Mouse (Mus musculus): Measurements from ENCODE around the gene Dapk2. TPM values are rescaled to one million over a fixed set of nuclear protein-coding genes. Genes with fewer than 3 reads are reported as not detected.

Dapk2 gene
- total RNA-seq, 1 experiment from 2014 or later, result 2.5 TPM

GRCm38 (mm10) chr9:66174985-66175384, 17.0 kb downstream of the Dapk2 start:
- ATAC-seq (replicated peaks in 1 of 2; ENCODE audit: insufficient read depth in 1 of 2, low FRiP score in 2 of 2, low TSS enrichment in 1 of 2, low read depth in 1 of 2, poor library complexity in 2 of 2, severe bottlenecking in 2 of 2), result no peak

DNA sequence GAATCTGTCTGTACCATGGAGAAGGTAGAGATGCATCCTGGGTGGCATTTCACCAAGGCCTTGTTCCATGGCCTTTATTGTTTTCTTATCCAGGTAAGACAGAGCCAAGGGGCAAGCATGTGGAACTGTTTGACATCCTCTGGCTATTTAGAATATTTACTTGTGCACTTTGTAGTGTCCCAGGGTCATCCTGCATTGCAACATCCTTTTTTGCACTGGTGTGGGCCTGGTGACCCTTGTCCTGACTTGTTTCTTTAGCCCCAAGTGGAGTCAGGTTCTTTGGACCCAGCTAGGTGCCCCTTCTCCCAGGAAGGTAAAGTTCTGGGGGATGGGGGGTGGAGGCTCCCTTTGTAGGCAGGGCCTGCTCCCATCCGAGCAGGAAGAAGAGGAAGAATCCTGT, 20.0 kb downstream of the Dapk2 start:
- ATAC-seq (replicated peaks in 1 of 2; ENCODE audit: insufficient read depth in 1 of 2, low FRiP score in 2 of 2, low TSS enrichment in 1 of 2, low read depth in 1 of 2, poor library complexity in 2 of 2, severe bottlenecking in 2 of 2), result no peak

DNA sequence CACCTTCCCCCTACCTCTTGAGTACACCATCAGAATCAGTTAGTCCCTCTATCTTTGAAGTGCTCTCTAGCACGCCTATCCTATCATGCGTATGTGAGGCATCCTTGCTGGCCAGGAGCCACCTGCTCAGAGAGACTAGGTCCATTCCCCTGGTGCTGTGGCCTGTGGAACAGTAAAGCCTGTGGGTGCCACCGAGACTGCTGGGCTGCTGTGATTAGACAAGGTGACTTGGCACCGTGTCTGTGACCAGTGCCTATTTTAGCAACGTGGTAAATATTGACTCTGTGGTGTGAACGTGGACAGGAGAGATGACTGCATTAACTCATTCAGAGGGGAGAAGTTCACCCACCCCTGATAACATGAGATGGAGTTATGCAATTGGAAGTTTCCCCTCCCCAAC, 21.8 kb downstream of the Dapk2 start:
- ATAC-seq (replicated peaks in 1 of 2; ENCODE audit: insufficient read depth in 1 of 2, low FRiP score in 2 of 2, low TSS enrichment in 1 of 2, low read depth in 1 of 2, poor library complexity in 2 of 2, severe bottlenecking in 2 of 2), result no peak; a peak in 1 of 4 replicates

DNA sequence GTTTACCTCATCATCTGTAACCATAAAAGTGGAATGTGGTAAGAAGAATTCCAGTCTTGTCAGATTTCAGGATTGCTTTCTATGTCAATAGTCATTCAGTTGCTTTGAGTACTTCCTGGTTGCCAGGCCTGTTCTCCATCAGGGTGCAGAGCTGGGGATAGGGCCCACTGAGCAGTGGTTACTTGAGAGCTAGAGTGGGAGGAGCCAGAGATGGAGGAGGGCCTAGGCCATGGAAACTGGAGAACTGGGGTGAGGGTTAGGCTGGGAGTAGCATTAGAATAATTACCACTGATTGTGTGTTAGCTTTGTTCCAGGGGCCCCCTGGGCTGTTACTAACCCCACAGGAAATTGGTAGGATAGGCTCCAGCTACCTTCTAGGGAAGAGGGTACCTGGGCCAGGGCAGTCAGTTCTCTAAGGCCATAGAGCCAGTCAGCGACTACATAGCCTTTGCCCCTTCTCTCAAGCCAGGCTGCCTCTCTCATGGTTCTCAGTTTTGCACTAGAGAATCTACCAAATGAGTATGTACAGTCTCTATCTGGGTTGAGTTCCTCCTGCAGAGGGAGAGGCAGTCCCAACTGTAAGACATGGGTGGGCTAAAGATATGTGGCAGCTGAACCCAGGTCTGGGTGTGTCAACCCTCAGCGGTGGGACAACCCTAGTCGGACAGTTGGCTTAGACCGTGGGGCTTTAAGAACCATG, 23.3 kb downstream of the Dapk2 start:
- ATAC-seq (replicated peaks in 1 of 2; ENCODE audit: insufficient read depth in 1 of 2, low FRiP score in 2 of 2, low TSS enrichment in 1 of 2, low read depth in 1 of 2, poor library complexity in 2 of 2, severe bottlenecking in 2 of 2), result no peak

DNA sequence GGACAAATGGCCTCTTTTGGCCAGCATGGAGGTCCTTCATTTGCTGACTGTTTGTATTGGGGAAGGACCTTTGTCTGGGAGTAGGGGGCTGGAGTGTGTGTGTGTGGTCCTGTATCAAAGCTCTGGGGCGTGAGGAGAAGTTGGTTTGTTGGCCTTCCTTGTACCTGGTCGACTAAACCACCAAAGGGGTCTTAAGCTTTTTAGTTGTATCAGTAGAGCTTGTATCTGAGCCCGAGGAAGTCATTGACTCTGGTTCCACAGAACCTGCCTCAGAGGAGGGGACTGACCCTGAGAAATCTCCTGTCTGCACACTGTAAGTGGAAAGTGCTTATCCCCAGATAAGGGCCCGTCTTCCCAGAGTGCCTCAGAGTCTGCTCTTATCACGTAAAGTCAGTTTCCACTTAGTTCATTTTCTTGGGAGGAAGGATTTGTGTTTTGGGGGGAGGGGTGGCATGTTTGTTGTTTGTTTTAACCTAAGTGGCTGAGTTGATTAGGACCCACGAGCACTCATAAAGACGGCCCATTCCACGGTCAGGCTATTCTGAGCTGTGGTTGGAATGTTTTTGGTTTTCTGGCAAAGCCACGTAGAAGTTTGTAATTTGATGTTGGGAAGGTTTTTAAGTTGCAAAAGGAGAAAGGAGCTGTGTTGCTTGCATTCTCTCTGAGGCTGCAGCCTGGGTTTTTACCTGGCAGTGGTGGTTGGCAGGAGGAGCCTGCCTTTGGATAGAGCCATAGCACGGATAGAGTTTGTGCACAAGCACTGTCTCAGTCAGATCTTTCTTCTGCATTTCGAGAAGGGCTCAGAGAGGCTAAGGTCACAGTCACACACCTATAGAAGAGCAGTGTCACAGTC, 24.0 kb downstream of the Dapk2 start:
- ATAC-seq (replicated peaks in 1 of 2; ENCODE audit: insufficient read depth in 1 of 2, low FRiP score in 2 of 2, low TSS enrichment in 1 of 2, low read depth in 1 of 2, poor library complexity in 2 of 2, severe bottlenecking in 2 of 2), result peak in 1 of 2 experiments; percentile 35; a peak in 1 of 4 replicates

DNA sequence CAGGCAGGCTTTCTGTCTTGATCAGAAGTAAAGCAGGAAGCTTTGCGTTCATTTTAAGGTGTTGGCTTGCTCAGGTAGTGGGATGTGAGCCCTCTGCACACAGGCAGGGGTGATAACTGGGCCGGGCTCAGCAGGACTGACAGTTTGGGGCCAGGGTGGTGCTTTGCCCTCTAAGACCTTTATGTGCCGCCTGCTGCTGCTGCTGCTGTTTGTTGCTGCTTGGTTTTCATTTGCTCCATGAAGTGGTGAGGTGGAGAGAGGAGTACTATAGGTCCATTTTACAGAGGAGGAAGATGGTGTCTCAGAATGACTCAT, 24.6 kb downstream of the Dapk2 start:
- no peak for ATAC-seq (replicated peaks in 1 of 2; ENCODE audit: insufficient read depth in 1 of 2, low FRiP score in 2 of 2, low TSS enrichment in 1 of 2, low read depth in 1 of 2, poor library complexity in 2 of 2, severe bottlenecking in 2 of 2)

- no peak for ATAC-seq (replicated peaks in 1 of 2; ENCODE audit: insufficient read depth in 1 of 2, low FRiP score in 2 of 2, low TSS enrichment in 1 of 2, low read depth in 1 of 2, poor library complexity in 2 of 2, severe bottlenecking in 2 of 2)
Measured at GRCm38 (mm10) chr9:66183023-66183422, 25.0 kb downstream of the Dapk2 start.

DNA sequence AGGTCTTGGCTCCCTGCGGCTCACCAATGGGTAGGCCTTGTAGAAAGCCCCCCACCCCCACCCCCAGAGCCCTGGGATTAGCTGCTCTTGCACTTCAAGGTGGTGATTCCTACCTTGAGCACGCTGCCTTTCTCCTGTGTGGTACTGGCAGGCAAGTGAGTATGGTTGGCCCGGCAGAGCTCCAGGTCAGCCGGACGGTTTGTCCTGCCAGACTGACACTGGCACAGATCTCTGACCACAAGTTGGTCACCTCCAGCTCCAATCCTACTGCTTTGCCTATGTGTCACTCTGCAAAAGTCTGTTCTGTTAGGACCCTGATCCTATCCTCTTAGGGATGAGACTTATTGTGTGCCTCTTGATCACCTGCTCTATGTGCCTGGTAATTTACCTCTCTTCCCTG, 26.5 kb downstream of the Dapk2 start:
- no peak; a peak in 1 of 4 replicates for ATAC-seq (replicated peaks in 1 of 2; ENCODE audit: insufficient read depth in 1 of 2, low FRiP score in 2 of 2, low TSS enrichment in 1 of 2, low read depth in 1 of 2, poor library complexity in 2 of 2, severe bottlenecking in 2 of 2)

GRCm38 (mm10) chr9:66186426-66186825, 28.4 kb downstream of the Dapk2 start:
- ATAC-seq (replicated peaks in 1 of 2; ENCODE audit: insufficient read depth in 1 of 2, low FRiP score in 2 of 2, low TSS enrichment in 1 of 2, low read depth in 1 of 2, poor library complexity in 2 of 2, severe bottlenecking in 2 of 2), result no peak

DNA sequence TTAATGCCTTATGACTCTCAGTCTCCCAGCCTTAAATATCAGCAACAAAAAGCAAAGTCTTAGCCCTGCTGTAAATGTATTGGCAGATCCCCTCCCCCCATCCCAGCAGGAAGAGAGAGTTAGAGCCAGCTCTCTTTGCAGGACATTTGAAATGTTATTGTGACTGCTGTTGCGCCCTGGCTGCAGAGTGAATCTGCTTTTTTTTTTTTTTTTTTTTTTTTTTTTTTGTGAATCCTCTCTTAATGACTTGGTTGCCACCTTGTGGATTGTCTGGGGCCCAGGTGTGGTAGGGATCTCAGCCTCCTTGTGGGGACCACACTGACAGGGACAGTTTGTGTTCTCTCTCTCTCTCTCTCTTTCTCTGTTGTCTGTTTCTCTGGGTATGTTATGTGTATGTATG, 31.0 kb downstream of the Dapk2 start:
- no peak for ATAC-seq (replicated peaks in 1 of 2; ENCODE audit: insufficient read depth in 1 of 2, low FRiP score in 2 of 2, low TSS enrichment in 1 of 2, low read depth in 1 of 2, poor library complexity in 2 of 2, severe bottlenecking in 2 of 2)

DNA sequence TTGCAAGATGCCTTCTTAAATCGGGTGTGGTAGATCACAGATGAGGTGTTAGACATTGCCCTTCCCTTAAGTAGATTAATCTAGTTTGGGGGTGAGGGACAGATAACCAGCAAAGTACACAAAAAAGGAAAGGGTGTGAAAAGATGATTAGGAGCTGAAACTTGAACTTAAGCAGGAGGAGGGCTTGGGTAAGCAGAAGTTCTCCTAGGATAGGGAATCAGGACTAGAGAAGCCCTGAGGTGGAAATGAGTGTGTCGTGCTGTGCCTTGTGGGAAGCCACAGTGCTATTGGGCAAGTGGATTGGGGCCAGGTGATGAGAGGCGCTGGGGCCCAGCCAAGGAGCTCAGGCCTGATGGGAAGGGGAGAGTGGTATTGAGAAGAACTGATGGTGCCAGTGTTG, 36.0 kb downstream of the Dapk2 start:
- ATAC-seq (replicated peaks in 1 of 2; ENCODE audit: insufficient read depth in 1 of 2, low FRiP score in 2 of 2, low TSS enrichment in 1 of 2, low read depth in 1 of 2, poor library complexity in 2 of 2, severe bottlenecking in 2 of 2), result peak in 1 of 2 experiments; percentile 32; a peak in 1 of 4 replicates

- no peak for ATAC-seq (replicated peaks in 1 of 2; ENCODE audit: insufficient read depth in 1 of 2, low FRiP score in 2 of 2, low TSS enrichment in 1 of 2, low read depth in 1 of 2, poor library complexity in 2 of 2, severe bottlenecking in 2 of 2)
Measured at GRCm38 (mm10) chr9:66196561-66196960, 38.5 kb downstream of the Dapk2 start.

DNA sequence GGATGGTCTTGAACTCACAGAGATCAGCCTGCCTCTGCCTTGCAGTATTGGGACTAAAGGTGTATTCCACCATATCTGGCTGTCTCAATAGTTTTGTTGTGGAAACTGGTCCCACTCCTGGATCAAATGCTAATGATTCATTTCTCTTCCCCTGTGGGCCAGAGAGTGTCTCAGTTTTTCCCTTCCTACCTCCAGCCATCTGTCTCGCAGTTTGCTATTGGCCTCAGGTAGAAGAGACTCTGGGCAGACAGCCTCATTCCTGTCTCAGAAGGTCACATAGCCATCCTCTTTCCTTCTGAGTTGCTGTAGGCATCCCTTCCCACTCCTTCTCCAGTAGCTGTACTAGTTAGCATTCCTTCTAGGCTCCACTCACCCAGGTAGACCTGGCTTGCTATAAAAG, 40.5 kb downstream of the Dapk2 start:
- ATAC-seq (replicated peaks in 1 of 2; ENCODE audit: insufficient read depth in 1 of 2, low FRiP score in 2 of 2, low TSS enrichment in 1 of 2, low read depth in 1 of 2, poor library complexity in 2 of 2, severe bottlenecking in 2 of 2), result no peak

- ATAC-seq (replicated peaks in 1 of 2; ENCODE audit: insufficient read depth in 1 of 2, low FRiP score in 2 of 2, low TSS enrichment in 1 of 2, low read depth in 1 of 2, poor library complexity in 2 of 2, severe bottlenecking in 2 of 2), result no peak
Measured at GRCm38 (mm10) chr9:66199657-66200410, 41.8 kb downstream of the Dapk2 start.

- no peak for ATAC-seq (replicated peaks in 1 of 2; ENCODE audit: insufficient read depth in 1 of 2, low FRiP score in 2 of 2, low TSS enrichment in 1 of 2, low read depth in 1 of 2, poor library complexity in 2 of 2, severe bottlenecking in 2 of 2)
Measured at GRCm38 (mm10) chr9:66200411-66200789, 42.4 kb downstream of the Dapk2 start.

GRCm38 (mm10) chr9:66201665-66202064, 43.6 kb downstream of the Dapk2 start:
- ATAC-seq (replicated peaks in 1 of 2; ENCODE audit: insufficient read depth in 1 of 2, low FRiP score in 2 of 2, low TSS enrichment in 1 of 2, low read depth in 1 of 2, poor library complexity in 2 of 2, severe bottlenecking in 2 of 2), result no peak

GRCm38 (mm10) chr9:66202463-66202862, 44.4 kb downstream of the Dapk2 start:
- peak; percentile 30 to 59; a peak in 2 of 4 replicates for ATAC-seq (replicated peaks in 1 of 2; ENCODE audit: insufficient read depth in 1 of 2, low FRiP score in 2 of 2, low TSS enrichment in 1 of 2, low read depth in 1 of 2, poor library complexity in 2 of 2, severe bottlenecking in 2 of 2)

GRCm38 (mm10) chr9:66205702-66206101, 47.7 kb downstream of the Dapk2 start:
- ATAC-seq (replicated peaks in 1 of 2; ENCODE audit: insufficient read depth in 1 of 2, low FRiP score in 2 of 2, low TSS enrichment in 1 of 2, low read depth in 1 of 2, poor library complexity in 2 of 2, severe bottlenecking in 2 of 2), result no peak

Measured in hematopoietic stem cell, adult 5-6 weeks (primary cell).